Mouse (Mus musculus): Measurements from ENCODE around the gene Tlcd1.
A peak's percentile ranks its signal among the peaks of the same experiment; 100 is the strongest.

DNA sequence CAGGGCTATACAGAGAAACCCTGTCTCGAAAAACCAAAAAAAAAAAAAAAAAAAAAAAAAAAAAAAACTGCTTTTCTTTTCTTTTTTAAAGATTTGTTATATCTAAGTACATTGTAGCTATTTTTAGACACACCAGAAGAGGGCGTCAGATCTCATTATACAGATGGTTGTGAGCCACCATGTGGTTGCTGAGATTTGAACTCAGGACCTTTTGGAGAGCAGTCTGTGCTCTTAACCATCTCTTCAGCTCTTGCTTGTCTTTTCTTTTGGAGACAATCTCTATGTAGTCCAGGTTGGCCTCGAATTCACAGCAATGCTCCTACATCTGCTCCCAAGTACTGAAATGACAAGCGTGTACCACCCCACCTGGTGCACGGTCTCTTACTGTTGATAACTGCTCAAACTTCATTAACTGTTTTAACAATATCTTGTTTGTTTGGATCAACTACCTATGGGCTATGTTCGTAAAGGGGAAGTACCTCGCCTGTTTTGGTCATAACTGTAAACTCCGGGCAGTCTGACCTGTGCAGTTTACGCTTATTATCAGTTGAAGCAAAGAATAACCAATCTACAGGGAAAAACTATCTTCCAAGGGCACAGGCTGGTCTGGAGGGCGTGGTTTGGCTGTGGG is 625 bp upstream of the Tlcd1 start:
- TF ChIP-seq USF2 (IDR thresholded peaks at IDR 0.05; ENCODE audit: borderline replicate concordance in 1 of 2, insufficient read depth in 1 of 2, low read depth in 1 of 2, low read length in 2 of 2) (no peak), MXI1 (IDR thresholded peaks at IDR 0.05; ENCODE audit: low read depth, low read length) (peak; percentile 60; the same call in 1 of the 2 replicates), EP300 (IDR thresholded peaks at IDR 0.05; ENCODE audit: low read depth in 1 of 2, low read length in 2 of 2) (0 out of 4 replicates have a peak, but pooled peaks of 1 of the 2 experiments have one; percentile 52), CTCF (IDR thresholded peaks at IDR 0.05 in 2 of 3, conservative IDR thresholded peaks at IDR 0.05 in 1 of 3; ENCODE audit: control insufficient read depth in 1 of 3, insufficient read depth in 1 of 3, low read depth in 2 of 3, low read length in 3 of 3, poor library complexity in 1 of 3, severe bottlenecking in 1 of 3) (peak in 2 of 3 experiments; percentile 37 to 55; a peak in 4 of 6 replicates), MYB (IDR thresholded peaks at IDR 0.05; ENCODE audit: low read depth, low read length) (no peak), POLR2A (IDR thresholded peaks at IDR 0.05; ENCODE audit: control insufficient read depth in 1 of 2, insufficient read depth in 1 of 2, low read depth in 1 of 2, low read length in 2 of 2, poor library complexity in 1 of 2) (no peak), KAT2A (conservative IDR thresholded peaks at IDR 0.05; ENCODE audit: low read depth, low read length) (no peak), TAL1 (IDR thresholded peaks at IDR 0.05; ENCODE audit: low read length) (no peak), GATA1 (IDR thresholded peaks at IDR 0.05; ENCODE audit: low read depth, low read length) (0 out of 2 replicates have a peak, but pooled peaks have one; percentile 11), ZKSCAN1 (IDR thresholded peaks at IDR 0.05; ENCODE audit: low read depth, low read length) (no peak), TCF12 (IDR thresholded peaks at IDR 0.05; ENCODE audit: low read depth, low read length) (no peak), CHD2 (IDR thresholded peaks at IDR 0.05; ENCODE audit: low read length) (no peak), TBP (IDR thresholded peaks at IDR 0.05; ENCODE audit: low read depth, low read length) (no peak)

All from MEL (cell line).